Mouse (Mus musculus) limb, embryonic 12.5 days (tissue): ENCODE measurements around the gene Vwa3a. TPM values are rescaled to one million over a fixed set of nuclear protein-coding genes. Genes with fewer than 3 reads are reported as not detected.

ENCODE experiments used
- ATAC-seq: fragments of 200-750 bp; cut with Nextera tagmentation; 2 replicates; pipeline ENCODE4 v1.8.0; 2017; ENCODE audit warnings: low read depth, moderate TSS enrichment; ENCODE audit not compliant: insufficient number of reproducible peaks, insufficient read depth, low FRiP score, low TSS enrichment
- H3K27ac ChIP-seq: fragments of 300-500 bp; sonication (generic); 2 replicates; pipeline ENCODE4 v1.5.1; 2016; ENCODE audit warnings: mild to moderate bottlenecking, moderate library complexity
- H3K27me3 ChIP-seq: fragments of 300-500 bp; sonication (generic); 2 replicates; pipeline ENCODE4 v1.6.1; 2016; ENCODE audit warnings: mild to moderate bottlenecking, moderate library complexity
- H3K36me3 ChIP-seq: fragments of 300-500 bp; sonication (generic); 2 replicates; pipeline ENCODE4 v1.6.1; 2016; ENCODE audit warnings: mild to moderate bottlenecking, moderate library complexity
- H3K4me1 ChIP-seq: fragments of 300-500 bp; sonication (generic); replicated peaks from 2 replicates; pipeline ENCODE4 v1.6.1; 2016
- H3K4me2 ChIP-seq: fragments of 300-500 bp; sonication (generic); 2 replicates; pipeline ENCODE4 v1.6.1; 2016; ENCODE audit warnings: mild to moderate bottlenecking, moderate library complexity
- H3K4me3 ChIP-seq: fragments of 300-500 bp; sonication (generic); replicated peaks from 2 replicates; pipeline ENCODE4 v1.5.1; 2016; ENCODE audit warnings: mild to moderate bottlenecking
- H3K9ac ChIP-seq: fragments of 300-500 bp; sonication (generic); replicated peaks from 2 replicates; pipeline ENCODE4 v1.6.1; 2016; ENCODE audit warnings: mild to moderate bottlenecking, moderate library complexity
- H3K9me3 ChIP-seq: fragments of 300-500 bp; sonication (generic); 2 replicates; pipeline ENCODE4 v1.6.1; 2016; ENCODE audit warnings: mild to moderate bottlenecking, moderate library complexity
- WGBS: fragments of 180-500 bp; shearing (Covaris S2); methylation state at CpG from one replicate; pipeline ENCODE4 v1.1.7; 2016; 5-methylcytosine and 5-hydroxymethylcytosine counted together
- polyA plus RNA-seq: library from polyadenylated mRNA; unstranded; fragments of >200 nt; fragmentation: Nextera tagmentation; extraction: Ambion mirVana; gene quantifications from 2 replicates; pipeline ENCODE4 v1.2.1, GENCODE M21; 2016

The Vwa3a gene
- polyA plus RNA-seq, 1 experiment from 2014 or later: 0.24 TPM

DNA sequence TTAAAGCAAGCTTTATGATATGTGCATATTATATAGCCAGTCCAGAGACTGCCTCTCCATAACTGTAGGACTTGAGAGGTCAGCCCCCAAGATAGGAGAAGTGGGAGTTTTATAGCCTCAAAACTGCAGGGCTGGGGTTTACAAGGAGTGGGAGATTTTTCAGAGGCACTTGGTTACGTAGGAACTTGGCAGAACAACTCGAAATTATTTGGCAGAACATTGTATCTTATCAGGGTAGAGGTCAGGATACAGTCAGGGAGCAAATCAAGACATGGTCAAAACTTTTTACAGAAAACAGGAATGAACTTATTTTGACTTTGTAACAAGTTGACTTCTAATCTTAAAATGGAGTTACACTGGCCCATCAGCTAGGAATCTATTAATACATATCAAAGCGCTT is 6.9 kb downstream of the Vwa3a start:
- H3K4me3 ChIP-seq: no peak overlapping the region
- H3K36me3 ChIP-seq: no peaks in the 10 kb centered on the region
- H3K27ac ChIP-seq: no peak overlapping the region
- no peaks in the 10 kb centered on the region for H3K4me1 ChIP-seq
- WGBS: 64% methylated on average over 3 of the region's 3 CpGs
- no peak overlapping the region for H3K4me2 ChIP-seq
- H3K9ac ChIP-seq: no peak overlapping the region
- no peaks in the 10 kb centered on the region for H3K27me3 ChIP-seq
- no peak for ATAC-seq
- H3K9me3 ChIP-seq: no peaks in the 10 kb centered on the region

DNA sequence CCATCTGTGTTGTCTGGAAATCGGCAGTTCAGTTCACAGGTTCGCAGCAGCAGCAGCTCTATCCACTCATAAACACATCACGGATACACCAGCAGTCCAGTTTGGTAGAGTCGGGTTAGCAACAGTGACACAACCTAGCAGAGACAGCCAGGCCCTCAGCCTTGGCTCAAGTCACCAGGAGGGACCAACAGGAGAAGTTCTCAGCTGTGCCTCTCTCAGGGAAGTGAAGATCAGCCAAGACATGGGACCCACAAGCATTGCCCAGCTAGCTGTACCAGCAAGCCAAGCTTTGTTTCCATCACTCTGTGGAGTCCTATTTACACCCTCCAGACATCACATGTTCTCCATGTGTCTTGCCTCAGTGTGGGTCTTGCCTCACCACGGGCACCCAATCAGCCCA is 7.7 kb downstream of the Vwa3a start:
- WGBS: 85% methylated on average over 5 of the region's 5 CpGs
- H3K4me3 ChIP-seq: no peak overlapping the region
- no peak overlapping the region for H3K4me2 ChIP-seq
- H3K36me3 ChIP-seq: no peaks in the 10 kb centered on the region
- no peak overlapping the region for H3K27ac ChIP-seq
- ATAC-seq: no peak
- H3K9me3 ChIP-seq: no peaks in the 10 kb centered on the region
- H3K9ac ChIP-seq: no peak overlapping the region
- no peaks in the 10 kb centered on the region for H3K4me1 ChIP-seq
- H3K27me3 ChIP-seq: no peaks in the 10 kb centered on the region

DNA sequence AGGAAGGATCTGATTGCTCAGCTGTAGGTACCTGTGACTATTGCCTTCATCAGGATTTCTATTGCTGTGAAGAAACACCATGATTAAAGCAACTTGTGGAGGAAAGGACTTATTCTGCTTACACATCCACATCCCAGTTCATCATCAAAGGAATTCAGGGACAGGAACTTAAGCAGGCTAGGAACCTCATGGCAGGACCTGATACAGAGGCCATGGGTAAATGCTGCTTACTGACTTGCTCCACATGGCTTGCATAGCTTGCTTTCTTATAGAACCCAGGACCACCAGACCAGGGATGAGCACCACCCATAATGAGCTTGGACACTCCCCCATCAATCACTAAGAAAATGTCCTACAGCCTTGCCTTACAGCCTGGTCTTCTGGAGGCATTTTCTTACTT is 9.4 kb downstream of the Vwa3a start:
- ATAC-seq: no peak
- no peak overlapping the region for H3K4me2 ChIP-seq
- no peaks in the 10 kb centered on the region for H3K4me1 ChIP-seq
- H3K4me3 ChIP-seq: no peak overlapping the region
- H3K9me3 ChIP-seq: no peaks in the 10 kb centered on the region
- no peaks in the 10 kb centered on the region for H3K36me3 ChIP-seq
- H3K9ac ChIP-seq: no peak overlapping the region
- no peak overlapping the region for H3K27ac ChIP-seq
- no peaks in the 10 kb centered on the region for H3K27me3 ChIP-seq

DNA sequence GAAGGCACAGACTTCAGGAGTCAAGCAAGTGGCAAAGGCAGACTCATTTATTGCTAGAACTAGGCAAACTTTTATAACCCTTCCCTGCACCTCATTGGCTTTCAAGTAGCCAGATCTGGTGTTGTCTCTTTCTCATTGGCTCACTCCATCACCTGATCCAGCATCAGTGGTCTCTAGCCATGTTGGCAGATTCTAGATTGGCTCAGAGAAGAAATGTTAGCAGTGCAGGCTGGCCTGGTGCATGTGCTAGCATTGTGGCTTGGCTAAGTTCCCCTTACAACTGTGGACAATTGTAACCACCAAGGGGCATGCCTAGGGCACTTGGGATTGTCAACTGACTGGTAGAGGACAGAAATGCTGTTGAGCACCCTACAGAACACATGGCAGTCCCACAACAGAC is 12.2 kb downstream of the Vwa3a start:
- ATAC-seq: no peak

DNA sequence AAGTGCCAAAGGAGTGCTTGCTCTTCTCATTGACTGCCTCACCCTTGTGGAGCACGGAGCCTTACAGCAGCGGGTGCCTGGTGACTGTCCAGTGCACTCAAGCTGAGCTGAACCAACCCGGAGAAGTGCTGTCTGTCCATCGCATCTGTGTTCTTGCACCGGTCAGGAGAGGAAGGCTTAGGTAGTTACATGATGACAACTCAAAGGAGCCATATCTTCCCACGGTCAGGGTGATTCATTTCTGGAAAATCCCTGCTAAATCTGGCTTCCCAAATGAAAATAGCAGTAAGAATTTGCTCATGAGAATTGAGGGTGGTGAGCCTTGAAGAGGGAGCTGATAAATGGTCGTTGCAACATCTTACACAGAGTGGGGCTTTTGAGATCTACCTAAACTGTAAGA is 12.8 kb downstream of the Vwa3a start:
- H3K4me1 ChIP-seq: no peaks in the 10 kb centered on the region
- no peak for ATAC-seq
- no peaks in the 10 kb centered on the region for H3K36me3 ChIP-seq
- 88% methylated on average over 7 of the region's 7 CpGs for WGBS
- no peaks in the 10 kb centered on the region for H3K9me3 ChIP-seq
- H3K4me3 ChIP-seq: no peak overlapping the region
- H3K9ac ChIP-seq: no peak overlapping the region
- no peak overlapping the region for H3K4me2 ChIP-seq
- H3K27ac ChIP-seq: no peak overlapping the region
- no peaks in the 10 kb centered on the region for H3K27me3 ChIP-seq

More for the DNA sequence above, 12.2 kb downstream of the Vwa3a start:
- H3K4me2 ChIP-seq: no peak overlapping the region
- H3K4me1 ChIP-seq: no peaks in the 10 kb centered on the region
- H3K27ac ChIP-seq: no peak overlapping the region
- no peak overlapping the region for H3K9ac ChIP-seq
- H3K36me3 ChIP-seq: no peaks in the 10 kb centered on the region
- no peaks in the 10 kb centered on the region for H3K27me3 ChIP-seq
- no peak overlapping the region for H3K4me3 ChIP-seq
- no peaks in the 10 kb centered on the region for H3K9me3 ChIP-seq

DNA sequence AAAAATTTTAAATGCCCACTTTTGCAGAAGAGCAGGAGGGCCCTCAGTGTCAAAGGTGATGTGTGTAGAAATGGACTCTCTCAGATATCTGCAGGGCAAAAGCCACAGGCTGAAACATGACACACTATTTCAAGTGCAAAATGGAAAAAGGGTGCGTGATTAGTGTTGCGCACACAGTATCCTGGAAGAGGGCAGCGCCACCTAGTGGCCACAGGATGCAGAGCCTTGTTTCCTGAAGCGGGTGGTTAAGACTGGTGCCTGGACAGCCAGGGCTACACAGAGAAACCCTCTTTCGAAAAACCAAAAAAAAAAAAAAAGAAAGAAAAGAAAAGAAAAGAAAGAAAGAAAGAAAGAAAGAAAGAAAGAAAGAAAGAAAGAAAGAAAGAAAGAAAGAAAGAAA is 15.6 kb downstream of the Vwa3a start:
- H3K9ac ChIP-seq: no peak overlapping the region

DNA sequence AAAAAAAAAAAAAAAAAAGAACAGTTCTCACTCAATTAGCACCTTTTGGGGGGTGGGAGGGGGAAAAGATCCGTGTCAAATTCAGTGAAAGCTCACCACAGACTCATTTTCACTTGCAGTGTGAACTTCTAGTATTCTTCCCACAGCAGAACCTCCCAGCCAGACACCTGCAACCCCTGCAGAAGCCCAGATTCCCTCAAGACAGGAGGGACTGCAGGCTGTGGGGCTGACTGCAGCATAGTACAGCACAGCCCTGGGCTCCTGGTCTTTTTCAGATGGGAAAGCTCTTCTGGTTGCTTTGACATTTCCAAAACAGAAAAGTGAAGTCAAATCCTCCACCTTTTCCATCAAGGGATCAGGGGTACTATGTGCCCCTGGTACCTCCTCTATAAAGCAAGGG is 28.3 kb downstream of the Vwa3a start:
- ATAC-seq: no peak
- H3K9me3 ChIP-seq: no peaks in the 10 kb centered on the region
- no peak overlapping the region for H3K4me3 ChIP-seq
- H3K4me2 ChIP-seq: no peak overlapping the region
- H3K27me3 ChIP-seq: no peaks in the 10 kb centered on the region; the same call in 1 of the 2 replicates
- no peak overlapping the region for H3K9ac ChIP-seq
- H3K27ac ChIP-seq: no peak overlapping the region
- H3K4me1 ChIP-seq: no peaks in the 10 kb centered on the region
- no peaks in the 10 kb centered on the region for H3K36me3 ChIP-seq
- 11% methylated on average over 1 of the region's 1 CpGs for WGBS

More for the DNA sequence above, 15.6 kb downstream of the Vwa3a start:
- Histone ChIP-seq H3K27ac (no peak overlapping the region), H3K4me1 (no peaks in the 10 kb centered on the region), H3K27me3 (no peaks in the 10 kb centered on the region), H3K36me3 (no peaks in the 10 kb centered on the region), H3K9me3 (no peaks in the 10 kb centered on the region), H3K4me3 (no peak overlapping the region), H3K4me2 (no peak overlapping the region)
- 9% methylated on average over 5 of the region's 5 CpGs for WGBS
- no peak for ATAC-seq

DNA sequence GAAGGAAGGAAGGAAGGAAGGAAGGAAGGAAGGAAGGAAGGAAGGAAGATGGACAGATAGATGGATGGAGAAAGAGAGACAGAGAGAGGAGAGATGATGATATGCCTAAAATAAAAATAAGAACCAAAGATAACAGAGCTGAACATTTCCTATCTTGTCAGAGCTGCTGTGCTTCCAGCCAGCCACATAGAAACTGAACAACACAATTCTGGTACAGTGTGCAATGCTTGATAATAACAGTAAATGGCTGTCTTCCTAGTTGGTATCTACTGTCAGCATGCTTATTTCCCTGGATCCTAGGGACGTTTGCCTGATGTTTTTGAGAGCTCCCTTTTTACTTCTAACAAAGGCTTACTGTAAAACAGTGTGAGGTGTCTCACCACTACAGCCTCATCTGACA is 32.3 kb downstream of the Vwa3a start:
- Histone ChIP-seq H3K9ac (no peak overlapping the region), H3K9me3 (no peaks in the 10 kb centered on the region), H3K4me3 (no peak overlapping the region), H3K4me1 (no peaks in the 10 kb centered on the region), H3K27ac (no peak overlapping the region), H3K4me2 (no peak overlapping the region), H3K36me3 (no peaks in the 10 kb centered on the region), H3K27me3 (no peaks in the 10 kb centered on the region; the same call in 1 of the 2 replicates)
- 58% methylated on average over 1 of the region's 1 CpGs for WGBS
- ATAC-seq: no peak

DNA sequence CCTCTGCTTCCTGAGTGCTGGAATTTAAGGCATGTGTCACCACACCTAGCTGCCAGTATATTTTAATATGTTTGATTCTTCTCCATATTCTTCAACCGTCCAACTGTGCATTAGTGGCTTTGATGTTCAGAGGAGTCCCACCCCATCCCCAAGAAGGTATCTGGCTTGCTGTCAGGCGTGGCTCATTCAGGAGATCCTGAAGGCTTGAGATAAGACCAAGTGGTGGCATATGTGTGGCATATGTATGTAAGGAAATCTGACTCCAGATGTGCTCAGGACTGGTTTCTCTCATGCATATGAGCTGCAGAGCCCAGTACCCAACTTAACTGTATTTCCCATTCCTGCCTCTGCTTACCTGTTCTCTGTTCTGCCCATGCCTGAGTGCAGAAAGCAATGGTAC is 38.9 kb downstream of the Vwa3a start:
- 67% methylated on average over 2 of the region's 2 CpGs for WGBS
- no peak overlapping the region for H3K9ac ChIP-seq
- no peak for ATAC-seq

DNA sequence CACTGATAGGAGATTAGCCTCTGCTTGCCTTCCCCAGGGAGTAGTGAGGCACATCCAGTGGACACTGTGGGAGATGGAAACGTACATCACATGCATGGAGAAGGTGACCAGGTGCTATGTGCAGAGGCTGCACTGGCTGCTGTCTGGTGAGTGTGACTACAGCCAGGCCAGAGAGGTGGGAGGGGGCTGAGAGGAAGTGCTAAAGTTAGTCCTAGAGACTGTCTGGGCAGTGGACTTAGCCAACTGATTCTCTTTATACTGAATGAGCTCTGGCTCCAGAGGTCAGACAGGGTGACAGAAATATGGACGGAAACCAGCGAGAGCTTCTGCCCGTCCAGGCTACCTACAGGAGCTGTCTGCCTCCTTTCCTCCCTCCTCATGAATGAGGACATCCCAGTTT is 56.4 kb downstream of the Vwa3a start:
- no peaks in the 10 kb centered on the region for H3K9me3 ChIP-seq
- no peak for ATAC-seq
- H3K4me3 ChIP-seq: no peak overlapping the region
- H3K9ac ChIP-seq: no peak overlapping the region
- H3K4me1 ChIP-seq: no peaks in the 10 kb centered on the region
- H3K27me3 ChIP-seq: no peaks in the 10 kb centered on the region; the same call in 1 of the 2 replicates
- H3K27ac ChIP-seq: no peak overlapping the region
- WGBS: 66% methylated on average over 4 of the region's 4 CpGs
- no peak overlapping the region for H3K4me2 ChIP-seq
- H3K36me3 ChIP-seq: no peaks in the 10 kb centered on the region

More for the DNA sequence above, 38.9 kb downstream of the Vwa3a start:
- Histone ChIP-seq H3K27me3 (peaks cover 6% of the 10 kb centered on the region; the same call in 1 of the 2 replicates), H3K4me3 (no peak overlapping the region), H3K4me2 (no peak overlapping the region), H3K36me3 (no peaks in the 10 kb centered on the region), H3K9me3 (no peaks in the 10 kb centered on the region), H3K27ac (no peak overlapping the region), H3K4me1 (no peaks in the 10 kb centered on the region)

DNA sequence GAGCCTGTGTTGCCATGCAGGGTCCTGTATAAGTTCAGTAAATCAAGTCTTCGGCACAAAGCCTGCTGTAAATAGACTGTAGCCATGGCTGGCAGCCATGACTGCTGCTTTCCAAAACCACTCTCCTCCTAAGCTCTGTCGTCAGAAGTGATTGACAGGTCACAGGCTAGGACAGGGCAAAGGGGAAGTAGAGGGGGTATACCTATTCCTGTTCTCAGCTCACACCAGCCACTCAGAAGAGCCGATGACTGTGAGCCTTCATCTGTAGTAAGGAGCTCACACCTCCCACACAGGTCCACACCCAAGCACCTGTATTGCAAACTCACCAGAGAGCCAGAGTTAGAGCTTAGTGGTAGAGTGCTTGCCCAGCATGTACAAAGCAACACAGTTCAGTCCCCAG is 57.3 kb downstream of the Vwa3a start:
- H3K9me3 ChIP-seq: no peaks in the 10 kb centered on the region
- 83% methylated on average over 3 of the region's 3 CpGs for WGBS
- no peaks in the 10 kb centered on the region for H3K4me1 ChIP-seq
- no peak overlapping the region for H3K27ac ChIP-seq
- ATAC-seq: no peak; the same call in 1 of the 2 replicates
- H3K4me2 ChIP-seq: no peak overlapping the region
- no peak overlapping the region for H3K9ac ChIP-seq
- H3K27me3 ChIP-seq: no peaks in the 10 kb centered on the region; the same call in 1 of the 2 replicates
- no peak overlapping the region for H3K4me3 ChIP-seq
- H3K36me3 ChIP-seq: no peaks in the 10 kb centered on the region

DNA sequence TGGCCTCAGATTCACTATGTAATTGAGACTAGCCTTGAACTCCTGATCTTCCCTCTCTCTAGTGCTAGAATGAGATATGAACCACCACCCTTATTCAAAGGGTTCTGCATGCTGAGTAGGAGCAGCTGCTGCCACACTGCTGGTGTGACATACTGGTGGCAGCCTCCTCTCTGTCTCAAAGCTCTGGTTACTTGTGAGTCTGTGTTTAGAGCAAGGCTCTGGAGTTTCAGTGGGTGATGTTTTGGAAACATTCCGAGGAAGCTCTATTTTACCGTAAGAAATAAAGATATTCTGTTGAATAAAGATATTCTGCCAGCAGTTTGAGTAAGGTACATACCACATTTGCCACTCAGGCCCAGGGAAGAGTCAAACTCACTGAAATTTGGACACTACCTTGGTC is 64.2 kb downstream of the Vwa3a start:
- Histone ChIP-seq H3K4me3 (no peak overlapping the region), H3K9me3 (no peaks in the 10 kb centered on the region), H3K27ac (no peak overlapping the region), H3K9ac (no peak overlapping the region), H3K4me1 (no peaks in the 10 kb centered on the region), H3K36me3 (no peaks in the 10 kb centered on the region), H3K27me3 (peaks cover 4% of the 10 kb centered on the region; the same call in 1 of the 2 replicates), H3K4me2 (no peak overlapping the region)
- no peak for ATAC-seq
- WGBS: 96% methylated on average over 2 of the region's 2 CpGs
